Mouse (Mus musculus): ENCODE measurements around the gene Zfp324. TPM values are rescaled to one million over a fixed set of nuclear protein-coding genes. Genes with fewer than 3 reads are reported as not detected.
A peak's percentile ranks its signal among the peaks of the same experiment; 100 is the strongest.

Zfp324 gene
- total RNA-seq, 1 experiment from 2014 or later, result 1.9 TPM

- no peak for ATAC-seq (replicated peaks; ENCODE audit: insufficient number of reproducible peaks, low FRiP score, low TSS enrichment, poor library complexity, severe bottlenecking)
Observed at GRCm38 (mm10) chr7:12959718-12960117, 5.9 kb upstream of the Zfp324 start.

DNA sequence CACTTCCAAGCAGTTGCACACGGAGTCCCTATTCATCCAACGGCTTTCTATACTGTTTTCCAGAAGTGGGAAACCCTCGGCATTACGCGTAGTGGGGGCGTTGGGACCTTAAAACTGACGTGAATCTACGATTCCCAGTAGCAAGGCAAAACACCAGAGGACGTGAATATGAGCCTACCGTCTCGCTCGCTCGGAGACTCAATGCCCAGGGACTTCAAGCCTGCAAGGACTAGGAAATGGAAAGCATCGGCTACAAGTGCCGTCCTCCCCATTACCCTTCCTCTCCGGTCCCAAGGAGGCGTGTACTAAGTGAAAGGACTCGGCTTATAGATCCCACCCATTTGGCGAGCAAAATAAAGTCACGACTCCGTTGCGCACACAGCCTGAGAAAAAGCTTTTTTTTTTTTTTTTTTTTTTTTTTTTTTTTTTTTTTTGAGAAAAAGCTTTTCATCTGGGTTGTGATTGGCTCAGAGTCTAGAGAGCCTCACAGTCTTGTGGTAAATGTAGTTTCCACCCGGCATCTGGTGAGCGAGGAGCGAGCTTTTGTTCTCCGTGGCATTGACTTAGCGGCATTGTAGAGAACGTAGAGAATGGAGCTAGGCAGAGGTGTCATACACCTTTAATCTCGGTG, 4.0 kb upstream of the Zfp324 start:
- peak; percentile 64 for ATAC-seq (replicated peaks; ENCODE audit: insufficient number of reproducible peaks, low FRiP score, low TSS enrichment, poor library complexity, severe bottlenecking)

- no peak for ATAC-seq (replicated peaks; ENCODE audit: insufficient number of reproducible peaks, low FRiP score, low TSS enrichment, poor library complexity, severe bottlenecking)
Observed at GRCm38 (mm10) chr7:12966104-12966845, 637 bp downstream of the Zfp324 start.

DNA sequence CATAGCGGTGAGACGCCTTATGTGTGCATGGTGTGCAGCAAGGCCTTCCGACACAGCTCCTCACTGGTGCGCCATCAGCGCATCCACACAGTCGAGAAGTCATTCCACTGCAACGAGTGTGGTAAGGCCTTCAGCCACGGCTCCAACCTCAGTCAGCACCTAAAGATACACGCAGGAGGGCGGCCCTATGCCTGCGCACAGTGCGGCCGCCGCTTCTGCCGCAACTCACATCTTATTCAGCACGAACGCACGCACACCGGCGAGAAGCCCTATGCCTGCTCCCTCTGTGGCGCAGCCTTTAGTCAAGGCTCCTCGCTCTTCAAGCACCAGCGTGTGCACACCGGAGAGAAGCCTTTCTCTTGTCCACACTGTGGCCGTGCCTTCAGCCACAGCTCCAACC, 5.3 kb downstream of the Zfp324 start:
- no peak for ATAC-seq (replicated peaks; ENCODE audit: insufficient number of reproducible peaks, low FRiP score, low TSS enrichment, poor library complexity, severe bottlenecking)

DNA sequence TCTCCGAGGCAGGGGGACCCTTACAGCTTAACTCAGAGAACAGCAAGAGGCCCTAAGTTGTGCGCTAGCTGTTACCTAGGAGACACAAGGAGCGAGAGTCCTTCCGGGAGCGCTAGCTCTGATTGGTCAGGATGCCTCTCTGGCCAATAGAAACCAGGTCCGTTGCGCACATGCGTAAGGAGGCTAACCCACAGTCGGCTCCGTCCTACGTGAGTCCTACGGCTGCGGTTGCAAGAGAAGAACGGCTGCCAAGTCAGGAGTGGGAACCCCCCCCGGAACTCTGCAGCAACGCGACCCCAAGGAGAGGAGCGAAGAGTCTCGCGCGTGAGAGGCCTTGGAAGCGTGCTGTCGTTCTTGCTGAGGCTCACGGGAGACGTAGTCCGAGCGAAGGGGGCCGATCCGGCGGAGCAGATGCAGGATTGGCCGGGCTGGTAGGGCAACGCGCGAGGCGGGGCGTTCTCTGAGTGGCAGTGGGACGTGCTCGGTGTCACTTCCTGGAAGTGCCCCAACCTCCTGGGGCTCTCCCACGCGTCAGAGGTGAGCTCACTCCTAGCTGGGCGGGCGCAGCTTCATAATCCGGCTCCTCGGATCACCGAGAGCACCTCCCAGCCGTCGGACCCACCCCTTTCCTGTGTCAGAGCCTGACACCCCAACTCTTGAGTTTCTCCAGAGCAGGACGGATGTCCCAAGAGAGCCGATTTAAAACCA, 12.2 kb downstream of the Zfp324 start, which contains the start of gene Zfp446:
TSS of gene Zfp446 (plus strand) at position 167 of the 708 bp plus-strand sequence.
- peak; percentile 97 for ATAC-seq (replicated peaks; ENCODE audit: insufficient number of reproducible peaks, low FRiP score, low TSS enrichment, poor library complexity, severe bottlenecking)

GRCm38 (mm10) chr7:12978931-12979722, 13.5 kb downstream of the Zfp324 start:
- no peak for ATAC-seq (replicated peaks; ENCODE audit: insufficient number of reproducible peaks, low FRiP score, low TSS enrichment, poor library complexity, severe bottlenecking)

- no peak for ATAC-seq (replicated peaks; ENCODE audit: insufficient number of reproducible peaks, low FRiP score, low TSS enrichment, poor library complexity, severe bottlenecking)
Observed at GRCm38 (mm10) chr7:12979776-12980175, 14.1 kb downstream of the Zfp324 start.

GRCm38 (mm10) chr7:12980291-12980690, 14.7 kb downstream of the Zfp324 start:
- ATAC-seq (replicated peaks; ENCODE audit: insufficient number of reproducible peaks, low FRiP score, low TSS enrichment, poor library complexity, severe bottlenecking), result no peak

- ATAC-seq (replicated peaks; ENCODE audit: insufficient number of reproducible peaks, low FRiP score, low TSS enrichment, poor library complexity, severe bottlenecking), result no peak
Observed at GRCm38 (mm10) chr7:12985724-12986123, 20.1 kb downstream of the Zfp324 start.

DNA sequence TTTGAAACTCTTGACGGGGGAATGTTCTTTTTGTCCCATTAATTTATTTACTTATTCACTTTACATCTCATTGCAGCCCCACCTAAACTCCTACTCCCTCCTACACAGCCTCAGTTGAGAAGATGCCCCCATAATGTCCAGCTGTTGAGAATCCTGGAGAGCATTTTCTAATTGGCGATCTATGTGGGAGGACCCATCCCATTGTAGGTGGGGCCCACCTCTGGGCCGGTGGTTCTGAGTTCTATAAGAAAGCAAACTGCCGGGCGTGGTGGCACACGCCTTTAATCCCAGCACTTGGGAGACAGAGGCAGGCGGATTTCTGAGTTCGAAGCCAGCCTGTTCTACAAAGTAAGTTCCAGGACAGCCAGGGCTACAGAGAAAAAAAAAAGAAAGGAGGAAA, 21.3 kb downstream of the Zfp324 start:
- ATAC-seq (replicated peaks; ENCODE audit: insufficient number of reproducible peaks, low FRiP score, low TSS enrichment, poor library complexity, severe bottlenecking), result no peak

GRCm38 (mm10) chr7:12987409-12988189, 22.0 kb downstream of the Zfp324 start:
- no peak for ATAC-seq (replicated peaks; ENCODE audit: insufficient number of reproducible peaks, low FRiP score, low TSS enrichment, poor library complexity, severe bottlenecking)

DNA sequence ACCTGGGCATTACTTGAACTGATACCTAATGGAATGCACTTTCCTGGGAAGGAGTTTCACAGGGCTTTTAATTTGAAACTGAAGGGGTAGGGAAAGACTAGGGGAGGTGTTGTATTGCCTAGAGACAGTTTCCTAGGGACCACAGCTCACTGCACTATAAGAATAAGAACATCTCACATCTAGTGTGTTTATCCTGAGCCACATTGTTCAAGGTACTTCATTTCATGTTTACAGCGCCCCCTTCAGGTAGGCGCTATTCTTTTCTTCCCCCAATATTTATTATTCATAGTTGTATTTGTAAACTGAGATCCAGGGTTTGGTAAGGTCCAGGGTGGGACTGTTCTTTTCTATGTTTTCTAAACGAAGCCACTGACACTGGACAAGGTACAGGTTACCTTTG, 26.6 kb downstream of the Zfp324 start:
- ATAC-seq (replicated peaks; ENCODE audit: insufficient number of reproducible peaks, low FRiP score, low TSS enrichment, poor library complexity, severe bottlenecking), result no peak

GRCm38 (mm10) chr7:12993148-12993547, 27.5 kb downstream of the Zfp324 start:
- ATAC-seq (replicated peaks; ENCODE audit: insufficient number of reproducible peaks, low FRiP score, low TSS enrichment, poor library complexity, severe bottlenecking), result no peak

- no peak for ATAC-seq (replicated peaks; ENCODE audit: insufficient number of reproducible peaks, low FRiP score, low TSS enrichment, poor library complexity, severe bottlenecking)
Observed at GRCm38 (mm10) chr7:12995862-12996261, 30.2 kb downstream of the Zfp324 start.

GRCm38 (mm10) chr7:12997230-12997629, 31.6 kb downstream of the Zfp324 start:
- no peak for ATAC-seq (replicated peaks; ENCODE audit: insufficient number of reproducible peaks, low FRiP score, low TSS enrichment, poor library complexity, severe bottlenecking)

DNA sequence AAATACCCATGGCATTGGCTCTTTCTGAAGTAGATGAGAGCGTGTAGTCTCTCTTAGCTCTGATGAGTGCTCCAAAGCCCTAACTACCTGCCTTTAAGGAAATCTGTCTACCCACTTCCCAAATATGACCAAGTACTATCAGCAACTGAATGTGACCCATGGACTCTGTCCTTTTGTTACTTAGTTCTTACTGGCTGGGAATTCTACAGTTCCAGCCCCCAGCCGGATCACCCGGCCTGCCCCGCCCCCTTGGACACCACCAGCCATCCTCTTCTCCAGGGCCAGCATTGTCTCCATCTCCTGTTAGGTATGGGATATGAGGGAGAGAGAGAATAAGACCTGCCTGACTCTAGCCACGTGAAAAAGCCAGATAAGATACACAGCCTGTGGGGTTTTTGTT, 32.4 kb downstream of the Zfp324 start, which contains the start of gene Slc27a5:
TSS of gene Slc27a5 (minus strand) at position 140 of the 400 bp plus-strand sequence.
- ATAC-seq (replicated peaks; ENCODE audit: insufficient number of reproducible peaks, low FRiP score, low TSS enrichment, poor library complexity, severe bottlenecking), result no peak

- no peak for ATAC-seq (replicated peaks; ENCODE audit: insufficient number of reproducible peaks, low FRiP score, low TSS enrichment, poor library complexity, severe bottlenecking)
Observed at GRCm38 (mm10) chr7:12998851-12999250, 33.2 kb downstream of the Zfp324 start, which contains the start of gene Trim28. Trim28 (plus strand) TSS chr7:12999114.

DNA sequence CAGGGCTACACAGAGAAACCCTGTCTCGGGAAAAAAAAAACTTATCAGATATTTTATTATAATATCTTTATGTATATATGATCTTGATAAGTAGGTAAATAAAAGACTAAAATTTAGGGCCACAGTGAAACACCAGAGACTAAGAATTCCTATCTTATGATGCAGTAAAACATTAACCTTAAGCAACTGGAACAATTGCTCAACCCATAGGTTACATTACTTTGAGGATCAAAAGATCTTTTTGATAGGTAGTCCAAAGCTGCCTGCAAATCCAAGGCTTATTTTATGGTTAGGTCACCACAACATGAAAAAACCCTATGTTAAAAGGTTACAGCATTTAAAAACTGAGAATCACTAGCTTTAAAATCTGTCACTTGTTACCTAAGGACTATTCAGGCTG, 35.9 kb downstream of the Zfp324 start:
- ATAC-seq (replicated peaks; ENCODE audit: insufficient number of reproducible peaks, low FRiP score, low TSS enrichment, poor library complexity, severe bottlenecking), result no peak
